Mouse (Mus musculus): ENCODE data around the gene Mcrip2.

- no peak for TF ChIP-seq UBTF (IDR thresholded peaks at IDR 0.05; ENCODE audit: low read depth, low read length)
- TF ChIP-seq MYC (IDR thresholded peaks at IDR 0.05; ENCODE audit: low read depth, low read length), result no peak
- TF ChIP-seq POLR2A (IDR thresholded peaks at IDR 0.05; ENCODE audit: low read depth, low read length), result no peak
- TF ChIP-seq CHD1 (IDR thresholded peaks at IDR 0.05; ENCODE audit: low read depth, low read length), result no peak
- no peak for TF ChIP-seq TBP (conservative IDR thresholded peaks at IDR 0.05; ENCODE audit: low read depth, low read length)
- TF ChIP-seq HCFC1 (IDR thresholded peaks at IDR 0.05; ENCODE audit: low read depth, low read length), result no peak
- TF ChIP-seq CTCF (conservative IDR thresholded peaks at IDR 0.05 in 1 of 2, IDR thresholded peaks at IDR 0.05 in 1 of 2; ENCODE audit: low read depth in 2 of 2, low read length in 2 of 2), result no peak
- TF ChIP-seq USF1 (IDR thresholded peaks at IDR 0.05; ENCODE audit: low read depth, low read length), result no peak
- no peak for TF ChIP-seq SIN3A (IDR thresholded peaks at IDR 0.05; ENCODE audit: low read length)
- no peak for TF ChIP-seq BHLHE40 (IDR thresholded peaks at IDR 0.05; ENCODE audit: low read depth, low read length)
- no peak for TF ChIP-seq MEF2A (IDR thresholded peaks at IDR 0.05; ENCODE audit: borderline replicate concordance, low read depth, low read length)
- TF ChIP-seq ZKSCAN1 (IDR thresholded peaks at IDR 0.05; ENCODE audit: borderline replicate concordance, low read depth, low read length), result no peak
- no peak for TF ChIP-seq EP300 (IDR thresholded peaks at IDR 0.05; ENCODE audit: low read length)
Measured at GRCm38 (mm10) chr17:25911816-25912215, 43.3 kb upstream of the Mcrip2 start.
